Mouse (Mus musculus): ENCODE results near the gene Pcyox1.
A peak's percentile ranks its signal among the peaks of the same experiment; 100 is the strongest.
"Not testable (repeated sequence)": the region's sequence is repeated elsewhere in the genome, so short reads cannot be mapped to it uniquely, and the experiment has no call there.

Pcyox1 gene

GRCm38 (mm10) chr6:86397257-86397980 lies 465 bp upstream of the Pcyox1 start:
- DNase-seq (ENCODE audit: low read depth, low spot score) = no peak

DNA sequence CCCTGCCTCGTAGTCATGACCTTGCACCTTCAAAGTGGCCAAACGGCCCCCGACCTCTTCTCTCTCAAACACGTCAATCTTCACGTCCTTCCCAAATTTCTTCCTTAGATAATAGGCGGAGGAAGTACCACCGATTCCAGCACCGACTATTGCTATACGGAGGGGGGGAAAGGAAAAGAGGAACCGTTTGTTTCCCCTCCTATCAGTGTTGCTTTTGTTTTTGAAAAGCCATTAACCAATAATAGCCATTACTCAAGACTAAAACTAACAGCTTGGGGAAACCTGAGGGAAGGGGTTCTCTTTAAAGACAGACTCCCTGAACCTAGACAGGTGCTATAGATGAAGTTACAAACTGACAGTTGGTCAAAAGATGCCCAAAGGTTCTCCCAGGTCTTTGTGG lies 985 bp downstream of the Pcyox1 start:
- no peak for DNase-seq (ENCODE audit: low read depth, low spot score)

DNA sequence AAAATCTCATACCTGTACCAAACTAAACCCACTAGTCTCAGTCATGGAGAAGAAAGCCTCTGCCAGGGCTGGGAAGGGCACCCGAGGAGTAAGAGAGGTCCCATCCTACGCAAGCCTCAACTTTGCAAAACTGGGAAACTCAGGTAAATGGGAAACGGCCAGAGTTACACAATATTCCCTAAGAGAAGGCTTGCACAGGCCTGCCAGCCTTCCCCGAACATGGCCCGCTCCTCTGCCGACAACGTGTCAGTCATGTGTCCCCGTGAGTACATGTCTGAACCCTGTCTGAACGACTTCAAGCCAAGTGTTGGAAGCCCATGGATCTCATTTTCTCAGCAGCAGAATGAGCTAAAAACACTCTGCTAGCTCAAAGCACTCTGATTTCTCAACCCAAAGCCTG lies 1.9 kb downstream of the Pcyox1 start:
- no peak for DNase-seq (ENCODE audit: low read depth, low spot score)

- DNase-seq (ENCODE audit: low read depth, low spot score) = no peak
These were observed 2.8 kb downstream of the Pcyox1 start for GRCm38 (mm10) chr6:86394078-86394720.

- no peak for DNase-seq (ENCODE audit: low read depth, low spot score)
These were observed 3.8 kb downstream of the Pcyox1 start for GRCm38 (mm10) chr6:86393187-86393586.

GRCm38 (mm10) chr6:86391326-86391725 lies 5.6 kb downstream of the Pcyox1 start:
- no peak for DNase-seq (ENCODE audit: low read depth, low spot score)

GRCm38 (mm10) chr6:86388461-86388860 lies 8.5 kb downstream of the Pcyox1 start:
- DNase-seq (ENCODE audit: low read depth, low spot score) = no peak

- DNase-seq (ENCODE audit: low read depth, low spot score) = no peak
These were observed 9.6 kb downstream of the Pcyox1 start for GRCm38 (mm10) chr6:86387313-86387712.

DNA sequence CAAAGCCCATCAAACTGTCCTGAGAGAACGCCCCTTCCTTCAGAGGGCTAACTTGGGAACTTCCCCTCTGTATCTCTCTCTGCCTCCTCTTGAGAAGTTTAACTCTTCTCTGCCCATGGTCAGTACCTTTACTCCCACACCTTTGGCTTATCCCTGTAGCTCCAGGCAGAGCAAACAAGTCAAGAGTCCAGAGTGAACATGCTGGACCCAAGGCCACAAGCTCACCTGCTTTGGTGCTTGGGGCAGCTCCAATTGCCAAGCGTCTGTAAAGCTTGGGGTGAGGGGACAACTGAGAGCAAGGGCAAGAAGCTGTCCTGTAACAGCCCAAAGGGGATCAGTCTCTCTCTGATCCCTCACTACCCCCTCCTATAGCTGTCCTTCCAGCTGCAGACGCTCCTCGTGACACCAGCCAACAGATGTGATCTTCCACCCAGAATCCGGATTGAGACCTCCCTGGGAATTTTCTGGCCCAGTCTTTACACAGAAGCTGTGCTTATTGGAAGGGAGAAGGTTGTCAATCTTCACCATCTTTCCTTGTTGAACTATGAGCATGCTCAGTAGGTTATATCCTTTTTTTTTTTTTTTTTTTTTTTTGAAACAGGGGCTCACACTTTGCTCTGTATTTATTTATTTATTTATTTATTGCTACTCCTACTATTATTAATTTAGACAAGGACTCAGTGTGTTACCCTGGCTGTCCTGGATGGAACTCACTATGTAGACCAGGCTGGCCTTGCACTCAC lies 11.4 kb downstream of the Pcyox1 start:
- DNase-seq (ENCODE audit: low read depth, low spot score) = no peak

DNA sequence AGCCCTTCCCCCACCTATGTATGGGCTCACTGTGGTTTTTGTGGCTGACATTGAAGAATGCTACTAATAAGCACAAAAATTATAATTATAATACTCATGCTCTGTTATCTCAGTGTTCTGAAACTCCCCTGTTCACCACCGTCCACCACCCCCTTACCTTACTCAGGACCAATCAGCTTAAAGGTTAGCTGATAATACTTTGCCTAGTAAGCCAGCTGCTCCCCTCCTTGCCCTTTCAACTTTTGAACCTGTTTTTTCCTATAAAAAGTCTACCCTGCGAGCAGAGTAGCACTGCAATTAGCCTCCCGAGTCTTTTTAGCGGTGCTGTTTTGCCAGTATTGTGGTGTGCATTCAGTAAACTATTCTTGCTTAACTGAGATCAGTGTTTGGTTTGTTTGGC lies 12.3 kb downstream of the Pcyox1 start:
- DNase-seq (ENCODE audit: low read depth, low spot score) = no peak

GRCm38 (mm10) chr6:86383370-86383769 lies 13.6 kb downstream of the Pcyox1 start:
- no peak for DNase-seq (ENCODE audit: low read depth, low spot score)

DNA sequence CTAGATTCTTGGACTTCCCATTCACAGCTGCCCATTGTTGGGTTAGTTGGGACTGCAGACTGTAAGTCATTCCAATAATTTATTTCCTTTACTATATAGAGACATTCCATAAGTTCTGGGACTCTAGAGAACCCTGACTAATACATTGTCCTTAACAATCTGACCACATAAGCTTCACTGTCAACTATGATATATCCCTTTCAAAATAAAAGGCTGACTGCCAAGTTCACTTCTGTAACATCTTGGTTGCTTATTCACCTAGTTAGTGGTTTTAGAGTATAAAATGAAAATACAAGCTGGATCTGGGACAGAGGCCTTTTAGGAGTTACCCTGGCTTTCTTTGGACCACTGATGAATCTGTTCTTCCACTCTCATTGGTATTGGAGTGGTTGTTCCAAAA lies 14.4 kb downstream of the Pcyox1 start:
- no peak for DNase-seq (ENCODE audit: low read depth, low spot score)

GRCm38 (mm10) chr6:86380112-86380511 lies 16.8 kb downstream of the Pcyox1 start:
- not testable (repeated sequence) for DNase-seq (ENCODE audit: low read depth, low spot score)

DNA sequence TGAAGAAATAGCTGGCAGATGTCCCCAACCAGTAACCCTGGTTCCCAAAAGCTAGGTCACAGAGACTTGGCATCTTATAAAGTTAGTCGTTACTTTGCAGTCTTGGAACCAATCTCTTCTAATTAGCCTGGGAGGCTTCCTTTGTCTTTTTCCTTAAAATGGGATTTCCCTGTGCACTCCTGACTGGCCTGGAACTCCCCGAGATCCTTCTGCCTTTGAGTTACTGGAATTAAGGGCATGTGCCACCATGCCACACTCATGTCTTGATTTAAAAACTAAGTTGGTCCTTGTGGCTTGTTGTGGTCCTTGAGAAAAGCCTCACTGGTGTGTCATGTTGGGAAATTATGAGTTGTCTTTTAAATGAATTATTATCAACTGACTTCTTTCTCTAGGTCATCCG lies 18.6 kb downstream of the Pcyox1 start:
- no peak for DNase-seq (ENCODE audit: low read depth, low spot score)

- DNase-seq (ENCODE audit: low read depth, low spot score) = no peak
These were observed 23.4 kb downstream of the Pcyox1 start for GRCm38 (mm10) chr6:86373556-86373955.

- DNase-seq (ENCODE audit: low read depth, low spot score) = no peak
These were observed 24.9 kb downstream of the Pcyox1 start for GRCm38 (mm10) chr6:86371950-86372516.

GRCm38 (mm10) chr6:86371340-86371911 lies 25.5 kb downstream of the Pcyox1 start:
- peak; percentile 91 for DNase-seq (ENCODE audit: low read depth, low spot score)

DNA sequence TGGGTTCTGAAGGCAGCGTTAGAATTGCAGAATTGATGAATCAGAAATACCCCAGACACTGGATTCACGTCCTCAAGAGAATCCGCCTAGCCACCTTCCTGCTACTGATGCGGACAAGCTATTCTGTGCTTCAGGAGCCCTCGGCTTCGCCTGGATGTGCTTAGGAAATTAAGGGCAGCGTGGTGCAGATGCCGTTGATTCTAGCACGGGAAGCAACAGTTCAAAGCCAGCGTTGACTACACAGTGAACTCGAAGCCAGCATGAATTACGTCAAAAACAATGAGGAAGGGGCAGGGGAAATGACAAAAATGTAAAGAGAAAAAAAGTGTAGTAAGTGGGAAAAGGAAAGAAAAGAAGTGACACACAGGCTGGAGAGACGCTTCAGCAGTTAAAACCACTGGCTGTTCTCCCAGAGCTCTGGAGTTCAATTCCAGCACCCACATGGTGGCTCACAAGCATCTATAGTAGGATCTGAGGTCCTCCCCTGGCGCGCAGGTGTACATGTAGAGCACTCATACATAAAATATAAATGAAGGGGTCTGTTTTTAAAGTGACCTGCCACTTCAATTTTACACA lies 26.1 kb downstream of the Pcyox1 start, which contains the start of gene Snrpg:
Snrpg (plus strand) TSS at position 541 of the 576 bp plus-strand sequence.
- DNase-seq (ENCODE audit: low read depth, low spot score) = no peak

GRCm38 (mm10) chr6:86370093-86370713 lies 26.8 kb downstream of the Pcyox1 start:
- no peak for DNase-seq (ENCODE audit: low read depth, low spot score)

DNA sequence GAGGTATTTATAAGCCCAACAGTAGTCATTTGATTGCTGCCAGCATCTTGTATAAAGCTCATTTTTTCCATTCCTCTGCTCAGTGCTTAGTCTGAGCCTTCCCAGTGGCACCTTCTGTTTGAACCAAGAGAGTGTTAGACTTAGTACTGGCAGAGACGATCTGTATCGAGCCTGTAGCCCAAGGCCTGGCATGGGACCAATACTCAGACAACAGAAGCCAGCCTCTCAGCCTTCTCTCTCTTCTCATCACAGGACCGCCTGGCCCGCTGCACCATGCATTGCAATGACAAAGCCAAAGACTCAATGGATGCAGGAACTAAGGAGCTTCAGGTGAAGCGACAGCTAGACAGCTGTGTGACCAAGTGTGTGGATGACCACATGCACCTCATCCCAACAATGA lies 28.5 kb downstream of the Pcyox1 start:
- no peak for DNase-seq (ENCODE audit: low read depth, low spot score)

- DNase-seq (ENCODE audit: low read depth, low spot score) = no peak
These were observed 30.1 kb downstream of the Pcyox1 start for GRCm38 (mm10) chr6:86366853-86367249.
